Mouse (Mus musculus) bone marrow macrophage, adult 2 months (primary cell): ENCODE data around the gene Zdhhc5.

ENCODE experiments used
- CTCF ChIP-seq: IDR thresholded peaks from 2 replicates; pipeline ENCODE4 v1.5.1; 2012; ENCODE audit warnings: low read depth, mild to moderate bottlenecking, low read length, moderate library complexity
- POLR2A ChIP-seq: IDR thresholded peaks from 2 replicates; pipeline ENCODE4 v1.6.1; 2012; ENCODE audit warnings: mild to moderate bottlenecking, low read depth, low read length, borderline replicate concordance

DNA sequence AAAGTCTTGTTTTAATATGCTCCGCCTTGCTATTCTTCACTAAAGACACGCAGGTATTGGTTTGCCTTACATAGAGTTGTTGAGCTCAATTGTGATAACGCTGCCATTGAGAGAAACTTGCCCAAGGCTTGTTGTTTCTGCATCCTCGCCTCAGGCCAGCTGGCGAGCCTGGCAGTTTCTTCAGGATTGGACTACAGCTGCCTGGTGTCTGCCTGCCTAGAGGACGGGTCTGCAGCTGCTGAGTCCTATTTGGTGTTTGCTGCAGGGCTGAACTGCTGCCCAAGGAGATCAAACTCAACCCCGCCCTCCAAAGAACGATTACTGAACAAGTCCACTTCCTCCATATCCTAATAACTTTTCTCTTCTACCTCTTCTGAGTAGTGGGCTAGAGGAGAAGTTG, 45.8 kb upstream of the Zdhhc5 start:
- TF ChIP-seq POLR2A, result no peak
- no peak for TF ChIP-seq CTCF
